Mouse (Mus musculus): ENCODE data around the gene Taf8.

GRCm38 (mm10) chr17:47440359-47440890 is 61.7 kb downstream of the Taf8 start:
- TF ChIP-seq POLR2A (IDR thresholded peaks at IDR 0.05; ENCODE audit: insufficient read depth, low read depth, low read length) = no peak
- TF ChIP-seq CTCF (IDR thresholded peaks at IDR 0.05; ENCODE audit: insufficient read depth, low read depth, low read length) = no peak

Measured in olfactory bulb, adult 2 months (tissue).